Mouse (Mus musculus): Measurements from ENCODE around the gene 4833423E24Rik.

Gene 4833423E24Rik

GRCm38 (mm10) chr2:85518879-85519278 lies at the start of gene 4833423E24Rik:
Gene 4833423E24Rik (minus strand): TSS chr2:85519024.
- no peak for DNase-seq (ENCODE audit: low spot score)

GRCm38 (mm10) chr2:85561187-85561586 lies 42.4 kb upstream of the 4833423E24Rik start:
- peak; percentile 78 for DNase-seq (ENCODE audit: low spot score)

- no peak for DNase-seq (ENCODE audit: low spot score)
Measured at GRCm38 (mm10) chr2:85560226-85560625, 41.4 kb upstream of the 4833423E24Rik start.

GRCm38 (mm10) chr2:85554806-85555205 lies 36.0 kb upstream of the 4833423E24Rik start:
- DNase-seq (ENCODE audit: low spot score), result no peak

GRCm38 (mm10) chr2:85533934-85534333 lies 15.1 kb upstream of the 4833423E24Rik start:
- DNase-seq (ENCODE audit: low spot score), result no peak

GRCm38 (mm10) chr2:85532082-85532778 lies 13.4 kb upstream of the 4833423E24Rik start:
- no peak for DNase-seq (ENCODE audit: low spot score)

GRCm38 (mm10) chr2:85522859-85523489 lies 4.2 kb upstream of the 4833423E24Rik start:
- DNase-seq (ENCODE audit: low spot score), result no peak

- no peak for DNase-seq (ENCODE audit: low spot score)
Measured at GRCm38 (mm10) chr2:85518292-85518691, 532 bp downstream of the 4833423E24Rik start.

- DNase-seq (ENCODE audit: low spot score), result no peak
Measured at GRCm38 (mm10) chr2:85510376-85510775, 8.4 kb downstream of the 4833423E24Rik start.

GRCm38 (mm10) chr2:85490396-85490795 lies 28.4 kb downstream of the 4833423E24Rik start:
- DNase-seq (ENCODE audit: low spot score), result no peak

- no peak for DNase-seq (ENCODE audit: low spot score)
Measured at GRCm38 (mm10) chr2:85466801-85467325, 52.0 kb downstream of the 4833423E24Rik start.

GRCm38 (mm10) chr2:85443539-85443938 lies 75.3 kb downstream of the 4833423E24Rik start, which contains the start of gene Olfr995:
Gene Olfr995 (minus strand): TSS chr2:85443639.
- DNase-seq (ENCODE audit: low spot score), result no peak

- no peak for DNase-seq (ENCODE audit: low spot score)
Measured at GRCm38 (mm10) chr2:85442546-85442945, 76.3 kb downstream of the 4833423E24Rik start.

- no peak for DNase-seq (ENCODE audit: low spot score)
Measured at GRCm38 (mm10) chr2:85436351-85436750, 82.5 kb downstream of the 4833423E24Rik start, which contains the start of gene Olfr994. Gene Olfr994 (minus strand): TSS chr2:85436451.
